Mouse (Mus musculus): Measurements from ENCODE around the gene Gm49395.

GRCm38 (mm10) chr13:115101355-115102191, at the start of gene Gm49395, which contains the start of gene Itga1:
- TF ChIP-seq CTCF (IDR thresholded peaks at IDR 0.05; ENCODE audit: extremely low read depth, insufficient read length, insufficient replicate concordance, low read depth, low read length) (no peak), POLR2A (IDR thresholded peaks at IDR 0.05; ENCODE audit: low read depth, low read length) (peak; percentile 33)

Measured in small intestine, adult 2 months (tissue).